ENCODE assay signal across 8 mouse cellular contexts in the genomic region with DNA sequence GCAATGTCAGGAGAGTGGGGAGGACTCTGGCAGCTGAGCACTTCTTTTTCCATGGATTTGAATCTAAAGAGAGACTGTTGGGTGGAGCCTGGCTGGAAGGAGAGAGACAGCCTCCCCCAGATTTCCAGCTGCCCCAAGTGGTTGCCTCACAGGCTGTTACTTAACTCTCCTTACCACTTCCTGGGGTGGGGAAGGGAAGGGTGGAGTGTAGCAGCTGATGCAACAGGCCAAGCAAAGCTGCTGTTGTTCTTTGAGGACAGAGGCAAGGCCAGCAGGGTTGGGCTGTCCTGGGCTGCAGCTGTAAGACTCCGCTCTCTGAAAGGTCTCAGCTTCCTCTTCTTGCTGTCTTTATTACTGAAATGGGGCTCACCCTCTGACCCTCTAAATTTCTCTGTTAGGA. TPM values are rescaled to one million over a fixed set of nuclear protein-coding genes. Genes with fewer than 3 reads are reported as not detected.
DNase-seq lines count a peak whose midpoint lies in the region; ATAC-seq and TF ChIP-seq lines count a peak whose summit lies in the region.

No protein-coding gene starts in this region.

- no peaks in the 10 kb centered on the region for H3K79me2 ChIP-seq in C2C12 (ENCODE audit: control insufficient read depth, insufficient read depth)

- WGBS in intestine, embryonic 16.5 days: 80% methylated on average over 1 of the region's 1 CpGs
- WGBS in lung, embryonic 16.5 days: 91% methylated on average over 1 of the region's 1 CpGs

- no peak overlapping the region for H3K4me3 ChIP-seq in C2C12 (ENCODE audit: insufficient read depth, poor library complexity, severe bottlenecking)
- no peak overlapping the region for H3K4me3 ChIP-seq in intestine, embryonic 16.5 days (ENCODE audit: low read length)
- no peak overlapping the region for H3K4me3 ChIP-seq in lung, embryonic 16.5 days (ENCODE audit: low read length)

- H3ac ChIP-seq in C2C12 (ENCODE audit: control insufficient read depth, insufficient read length, low read depth): no peak overlapping the region

- peak; percentile 88 for ATAC-seq in intestine, embryonic 16.5 days
- peak; percentile 88 for ATAC-seq in lung, embryonic 16.5 days (ENCODE audit: low read depth)

- no peak for TF ChIP-seq CTCF in C2C12 (IDR thresholded peaks at IDR 0.05; ENCODE audit: control insufficient read depth, insufficient read depth, insufficient read length)

- no peaks in the 10 kb centered on the region for H3K27me3 ChIP-seq in C2C12 (ENCODE audit: control insufficient read depth, insufficient read depth, insufficient read length)
- H3K27me3 ChIP-seq in intestine, embryonic 16.5 days (replicated peaks; ENCODE audit: control insufficient read depth, insufficient read depth, low read length): no peaks in the 10 kb centered on the region
- no peaks in the 10 kb centered on the region for H3K27me3 ChIP-seq in lung, embryonic 16.5 days (ENCODE audit: control insufficient read depth, insufficient read depth, low read depth, low read length)

- H3K36me3 ChIP-seq in C2C12 (ENCODE audit: control insufficient read depth, insufficient read depth): no peaks in the 10 kb centered on the region
- no peaks in the 10 kb centered on the region for H3K36me3 ChIP-seq in intestine, embryonic 16.5 days (ENCODE audit: control insufficient read depth, insufficient read depth, low read length)
- no peaks in the 10 kb centered on the region for H3K36me3 ChIP-seq in lung, embryonic 16.5 days (ENCODE audit: control insufficient read depth, insufficient read depth, low read length)

- H3K79me3 ChIP-seq in C2C12 (ENCODE audit: low read depth): no peaks in the 10 kb centered on the region

- no peaks in the 10 kb centered on the region for H3K9me3 ChIP-seq in intestine, embryonic 16.5 days (ENCODE audit: control insufficient read depth, low read length)
- no peaks in the 10 kb centered on the region for H3K9me3 ChIP-seq in lung, embryonic 16.5 days (ENCODE audit: control insufficient read depth, low read length)

- H3K27ac ChIP-seq in intestine, embryonic 16.5 days (ENCODE audit: low read length): peak overlapping the region; percentile 27; the same call in 1 of the 2 replicates
- 0 out of 2 replicates have a peak overlapping the region, but pooled peaks have one; percentile 38 for H3K27ac ChIP-seq in lung, embryonic 16.5 days (ENCODE audit: low read length)

- peaks cover 7% of the 10 kb centered on the region for H3K4me1 ChIP-seq in intestine, embryonic 16.5 days (ENCODE audit: control insufficient read depth, insufficient read depth, low read length)
- H3K4me1 ChIP-seq in lung, embryonic 16.5 days (replicated peaks; ENCODE audit: control insufficient read depth, insufficient read depth, low read length): no peaks in the 10 kb centered on the region

- peak; percentile 92 for DNase-seq in NIH3T3 (ENCODE audit: low read depth)
- DNase-seq in frontal cortex, postnatal 36 days (ENCODE audit: low spot score in 2 of 2): peak; percentile 51 to 70
- DNase-seq in spleen, postnatal 10 days (ENCODE audit: low spot score in 2 of 2): peak; percentile 11 to 59
- DNase-seq in cerebellum, adult 11-12 months: no peak
- DNase-seq in cerebellum, postnatal 10 days: no peak

- H3K9ac ChIP-seq in intestine, embryonic 16.5 days (ENCODE audit: low read depth, low read length): peak overlapping the region; percentile 32
- no peak overlapping the region for H3K9ac ChIP-seq in lung, embryonic 16.5 days (ENCODE audit: low read length)

- no peak overlapping the region for H3K4me2 ChIP-seq in intestine, embryonic 16.5 days (ENCODE audit: low read depth, low read length)
- H3K4me2 ChIP-seq in lung, embryonic 16.5 days (ENCODE audit: low read depth, low read length): no peak overlapping the region

TF ChIP-seq in C2C12, 6 proteins besides CTCF, POLR2A, EP300 and RAD21:
- no peak for TF ChIP-seq MYOG (IDR thresholded peaks at IDR 0.05; ENCODE audit: control insufficient read depth, extremely low read depth, insufficient read length)
- peak; percentile 65 for TF ChIP-seq MYOD1 (IDR thresholded peaks at IDR 0.05; ENCODE audit: control insufficient read depth, insufficient read length, low read depth)
- TF ChIP-seq CEBPB (IDR thresholded peaks at IDR 0.05; ENCODE audit: low read depth): peak; percentile 93

RNA-seq across cellular contexts. Expression of gene Mrpl33, which starts 5.6 kb away (rescaled TPM):
- 228 TPM for polyA plus RNA-seq in C2C12 (2012; fragmentation: generic; extraction: Trizol)
- 277 and 288 TPM in 2 replicates for polyA plus RNA-seq in intestine, embryonic 16.5 days (2015; fragmentation: Nextera tagmentation; extraction: Ambion mirVana)
- polyA plus RNA-seq in lung, embryonic 16.5 days (2015; fragmentation: Nextera tagmentation; extraction: Ambion mirVana): 286 and 307 TPM in 2 replicates

Comparison
In these comparisons a context has a peak if more than half of its experiments do, and no peak if none do; other contexts are left out.
1. DNase-seq: peak in NIH3T3 (single experiment), frontal cortex, postnatal 36 days (2 of 2) and spleen, postnatal 10 days (2 of 2); none in cerebellum, adult 11-12 months (single experiment) and cerebellum, postnatal 10 days (0 of 2).